Comparison of ENCODE assay signal across 9 mouse cellular contexts in the genomic region with DNA sequence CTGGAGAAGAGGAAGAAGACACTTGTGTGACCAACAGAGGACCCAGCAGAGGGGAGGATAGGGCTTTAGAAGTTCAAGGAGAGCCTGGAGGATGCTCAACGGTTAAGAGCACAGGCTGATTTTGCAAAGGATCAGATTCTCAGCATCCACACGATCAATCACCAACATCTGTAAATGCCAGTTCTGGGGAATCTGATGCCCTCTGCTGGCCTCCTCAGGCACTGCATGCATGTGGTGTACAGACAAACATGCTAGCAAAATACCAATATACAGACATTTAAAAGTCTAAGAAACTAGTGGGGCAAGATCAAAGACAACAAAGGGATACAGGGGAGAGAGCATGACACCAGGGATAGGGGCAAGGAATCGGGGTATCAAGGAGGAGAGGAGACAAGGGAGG. TPM values are rescaled to one million over a fixed set of nuclear protein-coding genes. Genes with fewer than 3 reads are reported as not detected.
DNase-seq lines count a peak whose midpoint lies in the region; ATAC-seq and TF ChIP-seq lines count a peak whose summit lies in the region.
"Had no signal": no experiment of that assay in that cellular context is flagged by ENCODE, and none has a peak within 500 bp of the region (broad histone marks: within the 10 kb centered on the region; RNA-seq: fewer than 3 reads in every experiment).

No protein-coding gene starts in this region.

- no peaks in the 10 kb centered on the region for H3K4me1 ChIP-seq in kidney, embryonic 16.5 days (ENCODE audit: insufficient read depth, low read length)
- H3K4me1 ChIP-seq in G1E (ENCODE audit: insufficient read depth, low read depth, low read length) = peaks cover 2% of the 10 kb centered on the region; the same call in 1 of the 2 replicates
- 0 out of 2 replicates have a peak, but pooled peaks cover 6% of the 10 kb centered on the region for H3K4me1 ChIP-seq in forebrain, embryonic 10.5 days
- H3K4me1 ChIP-seq: embryonic facial prominence, embryonic 15.5 days had no signal

- peaks cover 5% of the 10 kb centered on the region; the same call in 1 of the 2 replicates for H3K9me3 ChIP-seq in kidney, embryonic 16.5 days (ENCODE audit: low read length)
- H3K9me3 ChIP-seq in G1E (replicated peaks) = peaks cover 4% of the 10 kb centered on the region
- H3K9me3 ChIP-seq in forebrain, embryonic 10.5 days = 0 out of 2 replicates have a peak, but pooled peaks cover 5% of the 10 kb centered on the region
- H3K9me3 ChIP-seq: embryonic facial prominence, embryonic 15.5 days had no signal

- H3K9ac ChIP-seq in kidney, embryonic 16.5 days (replicated peaks; ENCODE audit: low read length) = no peak overlapping the region
- H3K9ac ChIP-seq: embryonic facial prominence, embryonic 15.5 days; heart, embryonic 13.5 days had no signal

- no peak for ATAC-seq in kidney, embryonic 16.5 days (ENCODE audit: low FRiP score, low TSS enrichment)
- ATAC-seq in G1E (ENCODE audit: extremely low read depth, insufficient number of reproducible peaks, low FRiP score, poor library complexity, severe bottlenecking) = no peak

- peak; percentile 40 for DNase-seq in kidney, adult 9 months
- peak; percentile 64 for DNase-seq in A20 (ENCODE audit: low read depth, low spot score)
- DNase-seq in G1E (ENCODE audit: low spot score) = no peak
- peak; percentile 28 for DNase-seq in retina, embryonic 14.5 days (ENCODE audit: low spot score)
- no peak for DNase-seq in adrenal gland, adult 18-20 months (ENCODE audit: low spot score in 2 of 2)
- DNase-seq in forebrain, embryonic 10.5 days (ENCODE audit: extremely low spot score, low spot score) = no peak

- H3K36me3 ChIP-seq in kidney, embryonic 16.5 days (ENCODE audit: insufficient read depth, low read length) = no peaks in the 10 kb centered on the region
- H3K36me3 ChIP-seq in G1E (replicated peaks) = no peaks in the 10 kb centered on the region
- no peaks in the 10 kb centered on the region for H3K36me3 ChIP-seq in forebrain, embryonic 10.5 days (replicated peaks)
- H3K36me3 ChIP-seq: embryonic facial prominence, embryonic 15.5 days; heart, embryonic 13.5 days had no signal

- H3K27ac ChIP-seq in kidney, embryonic 16.5 days (ENCODE audit: low read length) = no peak overlapping the region
- no peak overlapping the region for H3K27ac ChIP-seq in forebrain, embryonic 10.5 days
- H3K27ac ChIP-seq: embryonic facial prominence, embryonic 15.5 days; heart, embryonic 13.5 days had no signal

- no peak overlapping the region for H3K4me2 ChIP-seq in kidney, embryonic 16.5 days (replicated peaks; ENCODE audit: low read depth, low read length)
- H3K4me2 ChIP-seq: embryonic facial prominence, embryonic 15.5 days; heart, embryonic 13.5 days had no signal

- peak; percentile 58 for TF ChIP-seq CTCF in G1E (IDR thresholded peaks at IDR 0.05; ENCODE audit: low read depth, low read length)

- 86% methylated on average over 3 of the region's 3 CpGs for WGBS in kidney, embryonic 16.5 days
- WGBS in forebrain, embryonic 10.5 days = 82% methylated on average over 3 of the region's 3 CpGs

- H3K27me3 ChIP-seq in kidney, embryonic 16.5 days (ENCODE audit: insufficient read depth, low read length) = no peaks in the 10 kb centered on the region
- H3K27me3 ChIP-seq in G1E (ENCODE audit: insufficient read depth, low read length) = peaks cover 79% of the 10 kb centered on the region
- no peaks in the 10 kb centered on the region for H3K27me3 ChIP-seq in forebrain, embryonic 10.5 days (ENCODE audit: poor library complexity, severe bottlenecking)
- H3K27me3 ChIP-seq: embryonic facial prominence, embryonic 15.5 days; heart, embryonic 13.5 days had no signal

- H3K4me3 ChIP-seq in kidney, embryonic 16.5 days (ENCODE audit: low read length) = no peak overlapping the region
- no peak overlapping the region for H3K4me3 ChIP-seq in G1E (ENCODE audit: low read depth, low read length)
- H3K4me3 ChIP-seq in forebrain, embryonic 10.5 days = no peak overlapping the region
- H3K4me3 ChIP-seq: embryonic facial prominence, embryonic 15.5 days; heart, embryonic 13.5 days had no signal

RNA-seq across cellular contexts. Expression of a gene that starts 14.8 kb away (rescaled TPM):
- polyA plus RNA-seq in kidney, embryonic 16.5 days (2015; fragmentation: Nextera tagmentation; extraction: Ambion mirVana) = 0.27 and 0.32 TPM in 2 replicates
- total RNA-seq in G1E (2014; fragmentation: Nextera tagmentation) (not detected in 2 replicates), G1E (2017) (0.11 and 0.12 TPM in 2 replicates)
- not detected in 2 replicates for polyA plus RNA-seq in G1E (2012)
- total RNA-seq in adrenal gland, adult 18-20 months (2021) = under 1 TPM in 1 of 2 experiments, not detected in 1; 0.22 TPM
- polyA plus RNA-seq in forebrain, embryonic 10.5 days (2016; fragmentation: Nextera tagmentation; extraction: Ambion mirVana) = 0.20 TPM in 1 of 2 replicates, not detected in the other

RNA-seq across cellular contexts. Expression of a gene that starts 45.8 kb away (rescaled TPM):
- 2.5 and 3.3 TPM in 2 replicates for polyA plus RNA-seq in kidney, embryonic 16.5 days (2015; fragmentation: Nextera tagmentation; extraction: Ambion mirVana)
- total RNA-seq in G1E (2014; fragmentation: Nextera tagmentation) = 129 and 145 TPM in 2 replicates
- total RNA-seq in G1E (2017) = 29.3 and 40.8 TPM in 2 replicates
- 69.2 and 113 TPM in 2 replicates for polyA plus RNA-seq in G1E (2012)
- total RNA-seq in adrenal gland, adult 18-20 months (2021) = 1 to 10 TPM; 2.7 to 3.7 TPM
- 2.0 and 3.0 TPM in 2 replicates for polyA plus RNA-seq in forebrain, embryonic 10.5 days (2016; fragmentation: Nextera tagmentation; extraction: Ambion mirVana)

Comparison
In these comparisons a context has a peak if more than half of its experiments do, and no peak if none do; other contexts are left out.
1. DNase-seq: peak in kidney, adult 9 months (single experiment), A20 (single experiment) and retina, embryonic 14.5 days (single experiment); none in G1E (single experiment), adrenal gland, adult 18-20 months (0 of 2) and forebrain, embryonic 10.5 days (single experiment).
2. RNA of a gene that starts 45.8 kb away (polyA plus RNA-seq): 69.2 to 113 TPM in G1E; 2.5 to 3.3 TPM in kidney, embryonic 16.5 days and 2.0 to 3.0 TPM in forebrain, embryonic 10.5 days; every median in the first group is over 10 times any median in the second.